Mouse (Mus musculus) stomach, postnatal 0 days (tissue): ENCODE results near the gene Adcy2.

Source experiments
- CTCF ChIP-seq: IDR thresholded peaks from 2 replicates; pipeline ENCODE4 v1.5.1; 2016; ENCODE audit warnings: antibody characterized with exemption, low read depth, mild to moderate bottlenecking, moderate library complexity
- EP300 ChIP-seq: optimal IDR thresholded peaks from 2 replicates; pipeline ENCODE3; 2016; ENCODE audit warnings: antibody characterized with exemption

DNA sequence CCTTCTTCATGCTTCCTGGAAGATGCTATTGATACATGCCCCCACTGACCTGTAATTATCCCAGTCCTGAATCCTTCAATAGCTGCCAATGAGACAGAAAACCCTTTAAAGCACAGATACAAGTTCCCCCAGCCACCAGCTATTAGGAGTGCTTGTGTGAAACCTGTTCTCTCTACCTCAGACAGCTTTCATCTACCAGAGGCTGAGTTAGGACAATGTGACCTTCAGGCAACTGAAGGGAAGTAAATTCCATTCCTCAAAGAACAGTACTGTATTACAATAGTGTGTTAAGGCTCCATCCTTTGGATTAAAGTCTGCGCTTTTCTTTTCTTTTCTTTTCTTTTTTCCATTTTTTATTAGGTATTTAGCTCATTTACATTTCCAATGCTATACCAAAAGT lies 356.6 kb downstream of the Adcy2 start:
- TF ChIP-seq EP300 (no peak), CTCF (no peak)
